Mouse (Mus musculus) ES-E14 (cell line): ENCODE results near the gene Dhx40. TPM values are rescaled to one million over a fixed set of nuclear protein-coding genes. Genes with fewer than 3 reads are reported as not detected.

Source experiments
- DNase-seq: peaks from one replicate; pipeline ENCODE4 v3.0.0-alpha.2; 2013; ENCODE audit warnings: low read depth, low spot score
- H3K27ac ChIP-seq: 2 replicates; pipeline ENCODE4 v1.5.1; 2012; ENCODE audit warnings: low read depth, mild to moderate bottlenecking, low read length, moderate library complexity, mixed read lengths; ENCODE audit not compliant: poor library complexity, insufficient read depth, severe bottlenecking
- H3K36me3 ChIP-seq: 2 replicates; pipeline ENCODE4 v1.6.1; 2012; ENCODE audit warnings: mild to moderate bottlenecking, low read length, moderate library complexity, mixed read lengths; ENCODE audit not compliant: control insufficient read depth, poor library complexity, insufficient read depth, severe bottlenecking
- H3K4me1 ChIP-seq, 2 experiments: fragments of 150-350 bp in 1 of 2; sonication (generic) in 1 of 2; 2 replicates each; pipeline ENCODE4 v1.6.1; 2012; ENCODE audit warnings: low read length in 2 of 2, mild to moderate bottlenecking in 1 of 2, mixed read lengths in 1 of 2; ENCODE audit not compliant: control insufficient read depth in 2 of 2, insufficient read depth in 2 of 2, poor library complexity in 1 of 2
- H3K4me3 ChIP-seq, 2 experiments: fragments of 150-350 bp in 1 of 2; sonication (generic) in 1 of 2; 2 replicates each; pipeline ENCODE4 v1.5.1; 2012; ENCODE audit warnings: low read length in 2 of 2, low read depth in 1 of 2, mild to moderate bottlenecking in 1 of 2, mixed read lengths in 1 of 2; ENCODE audit not compliant: insufficient read depth in 1 of 2, poor library complexity in 1 of 2, severe bottlenecking in 1 of 2
- H3K9ac ChIP-seq: 2 replicates; pipeline ENCODE4 v1.6.1; 2012; ENCODE audit warnings: low read depth, mild to moderate bottlenecking, low read length, mixed read lengths; ENCODE audit not compliant: poor library complexity, insufficient read depth, severe bottlenecking
- H3K9me3 ChIP-seq: fragments of 150-350 bp; sonication (generic); 2 replicates; pipeline ENCODE4 v1.6.1; 2012; ENCODE audit warnings: low read depth, mild to moderate bottlenecking, low read length; ENCODE audit not compliant: control insufficient read depth, insufficient read depth
- CHD2 ChIP-seq: IDR thresholded peaks from 2 replicates; pipeline ENCODE4 v1.6.1; 2014; ENCODE audit warnings: mild to moderate bottlenecking, low read depth, low read length, inconsistent platforms
- HCFC1 ChIP-seq: IDR thresholded peaks from 2 replicates; pipeline ENCODE4 v1.6.1; 2012; ENCODE audit warnings: low read length, inconsistent platforms, borderline replicate concordance; ENCODE audit not compliant: insufficient read depth
- MAFK ChIP-seq: IDR thresholded peaks from 2 replicates; pipeline ENCODE4 v1.6.1; 2014; ENCODE audit warnings: mild to moderate bottlenecking, low read depth, low read length, inconsistent platforms; ENCODE audit not compliant: insufficient read depth
- ZC3H11A ChIP-seq: IDR thresholded peaks from 2 replicates; pipeline ENCODE4 v1.6.1; 2012; ENCODE audit warnings: low read depth, mild to moderate bottlenecking, inconsistent platforms, low read length, borderline replicate concordance
- ZNF384 ChIP-seq: IDR thresholded peaks from 2 replicates; pipeline ENCODE4 v1.6.1; 2012; ENCODE audit warnings: low read depth, low read length, inconsistent platforms
- in situ Hi-C, 2 experiments: fragments of 600-800 bp; cut with MboI; formaldehyde crosslinking; loops; one replicate each; pipeline ENCODE4 v1.15.1; 2025; ENCODE audit warnings: low sequenced_read_pairs in 2 of 2, inconsistent platforms in 1 of 2; ENCODE audit not compliant: unreplicated experiment in 2 of 2
- total RNA-seq: library from RNA; depleted of rRNA; stranded (reverse); fragments of 300-350 nt; gene quantifications from 2 replicates; pipeline ENCODE4 v1.2.3, GENCODE M21; 2012

The Dhx40 gene
- total RNA-seq, 1 experiment = 24.5 TPM

- Histone ChIP-seq H3K9ac (no peak overlapping the region), H3K36me3 (no peaks in the 10 kb centered on the region), H3K27ac (no peak overlapping the region), H3K4me3 (no peak overlapping the region), H3K4me1 (no peaks in the 10 kb centered on the region), H3K9me3 (no peaks in the 10 kb centered on the region)
- TF ChIP-seq MAFK (no peak), ZNF384 (no peak), CHD2 (no peak), HCFC1 (no peak), ZC3H11A (no peak)
- in situ Hi-C loops = no loop called here
- DNase-seq = no peak
Measured at GRCm38 (mm10) chr11:86851714-86852533, 44.4 kb upstream of the Dhx40 start.

GRCm38 (mm10) chr11:86851234-86851671 is 43.7 kb upstream of the Dhx40 start:
- Histone ChIP-seq H3K9me3 (no peaks in the 10 kb centered on the region), H3K4me3 (no peak overlapping the region), H3K9ac (no peak overlapping the region), H3K36me3 (no peaks in the 10 kb centered on the region), H3K27ac (no peak overlapping the region), H3K4me1 (no peaks in the 10 kb centered on the region)
- in situ Hi-C loops = no loop called here
- TF ChIP-seq ZC3H11A = no peak
- TF ChIP-seq ZNF384 = no peak
- no peak for TF ChIP-seq HCFC1
- no peak for TF ChIP-seq MAFK
- no peak for TF ChIP-seq CHD2
- no peak for DNase-seq

- Histone ChIP-seq H3K4me1 (no peaks in the 10 kb centered on the region), H3K27ac (no peak overlapping the region), H3K36me3 (no peaks in the 10 kb centered on the region), H3K9me3 (no peaks in the 10 kb centered on the region), H3K4me3 (no peak overlapping the region), H3K9ac (no peak overlapping the region)
- no peak for TF ChIP-seq HCFC1
- TF ChIP-seq MAFK = no peak
- TF ChIP-seq ZC3H11A = no peak
- no peak for TF ChIP-seq CHD2
- no peak for TF ChIP-seq ZNF384
- DNase-seq = no peak
- in situ Hi-C loops = no loop called here
Measured at GRCm38 (mm10) chr11:86843831-86844230, 36.3 kb upstream of the Dhx40 start.

GRCm38 (mm10) chr11:86841261-86841660 is 33.7 kb upstream of the Dhx40 start:
- Histone ChIP-seq H3K36me3 (no peaks in the 10 kb centered on the region), H3K4me1 (0 out of 4 replicates have a peak, but pooled peaks cover 0 to under 1% of the 10 kb centered on the region in 2 experiments), H3K9ac (no peak overlapping the region), H3K4me3 (no peak overlapping the region), H3K9me3 (no peaks in the 10 kb centered on the region), H3K27ac (no peak overlapping the region)
- DNase-seq = no peak
- TF ChIP-seq CHD2 (no peak), HCFC1 (no peak), MAFK (no peak)
- in situ Hi-C loops = no loop called here
